Mouse (Mus musculus) retina, postnatal 1 day (tissue): ENCODE results near the gene BC100530.
"Not testable (repeated sequence)": the region's sequence is repeated elsewhere in the genome, so short reads cannot be mapped to it uniquely, and the experiment has no call there.

Source experiments
- DNase-seq: peaks from one replicate; pipeline ENCODE4 v3.0.0-alpha.2; 2012

BC100530 gene

GRCm38 (mm10) chr16:36367648-36368047, at the start of gene BC100530:
TSS of gene BC100530 (minus strand) at chr16:36367748.
- DNase-seq, result not testable (repeated sequence)

DNA sequence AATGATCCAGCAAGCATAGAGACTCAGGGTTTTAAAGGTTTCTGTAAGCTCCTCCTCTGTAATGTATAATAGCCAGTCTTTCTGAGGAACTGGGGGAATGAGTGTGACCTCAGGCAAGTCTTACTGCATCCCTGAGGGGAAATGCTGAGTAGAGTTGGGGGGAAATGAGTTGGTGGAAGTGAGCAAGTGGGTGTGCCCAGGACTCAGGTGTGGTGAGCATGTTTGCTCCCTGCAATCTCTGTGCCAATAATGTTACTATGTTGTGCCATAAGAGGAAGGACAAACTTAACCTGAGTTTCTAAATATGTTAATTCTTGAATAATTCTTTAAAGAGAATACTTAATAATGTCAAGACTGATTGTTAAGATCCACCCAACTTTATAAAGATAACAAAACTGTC, 40.8 kb upstream of the BC100530 start, which contains the start of gene Stfa2:
Gene Stfa2 (minus strand): TSS at position 101 of the 400 bp plus-strand sequence.
- no peak for DNase-seq

DNA sequence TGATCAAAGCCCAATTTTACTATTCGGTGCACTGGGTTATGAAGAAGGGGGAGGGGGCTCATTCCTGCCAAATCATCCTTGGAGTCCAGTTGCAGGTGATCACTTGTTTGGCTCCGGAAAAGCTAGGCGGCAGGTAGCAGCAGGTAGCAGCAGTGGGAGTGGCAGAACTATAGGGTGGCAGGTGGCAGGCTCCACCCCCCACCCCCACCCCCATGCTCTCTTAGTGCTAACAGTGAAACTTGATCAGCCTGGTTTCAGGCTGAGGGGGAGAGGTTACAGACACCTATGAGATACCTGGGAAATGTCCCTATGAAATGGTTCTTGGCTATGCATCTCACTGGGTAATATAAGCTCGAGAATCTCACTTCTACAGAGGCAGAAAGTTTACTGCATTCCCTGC, 21.5 kb upstream of the BC100530 start:
- DNase-seq, result no peak

GRCm38 (mm10) chr16:36337171-36337570, 30.4 kb downstream of the BC100530 start:
- DNase-seq, result peak; percentile 8

DNA sequence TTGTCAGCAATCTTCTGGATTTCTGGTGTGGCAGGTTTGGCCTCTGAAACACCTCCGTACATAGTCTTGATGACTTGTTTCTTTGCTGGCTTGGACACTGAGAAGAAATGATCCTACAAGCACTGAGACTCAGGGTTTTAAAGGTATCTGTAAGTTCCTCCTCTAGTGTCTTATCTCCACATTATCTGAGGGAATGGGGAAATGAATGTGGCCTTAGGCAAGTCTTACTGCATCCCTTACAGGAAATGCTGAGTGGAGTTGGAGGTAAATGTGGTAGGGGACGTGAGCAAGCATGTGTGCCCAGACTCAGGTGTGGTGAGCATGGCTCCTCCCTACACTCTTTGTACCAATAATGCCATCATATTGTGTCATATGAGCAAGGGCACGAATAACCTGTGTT, 33.3 kb downstream of the BC100530 start, which contains the start of gene BC117090:
Gene BC117090 (minus strand): TSS at position 101 of the 400 bp plus-strand sequence.
- no peak for DNase-seq

DNA sequence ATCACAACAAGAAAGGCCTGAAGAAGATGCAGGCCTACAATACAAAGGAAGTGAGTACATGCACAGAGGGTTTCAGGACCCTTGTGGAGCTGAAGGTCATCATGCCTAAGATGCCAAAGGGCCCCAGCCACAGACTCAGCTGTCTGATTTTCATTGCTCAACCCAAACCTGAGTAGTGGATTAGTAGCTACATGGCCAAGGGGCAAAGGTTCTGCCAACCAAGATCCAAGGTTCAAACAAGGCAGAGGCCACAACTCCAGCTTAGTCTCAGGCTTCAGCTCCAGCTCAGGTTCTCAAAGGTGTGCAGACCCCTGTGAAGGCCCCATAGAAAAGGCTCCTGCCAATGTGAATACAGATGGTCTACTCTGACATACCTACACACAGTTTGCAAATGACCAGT, 48.3 kb downstream of the BC100530 start:
- DNase-seq, result no peak

DNA sequence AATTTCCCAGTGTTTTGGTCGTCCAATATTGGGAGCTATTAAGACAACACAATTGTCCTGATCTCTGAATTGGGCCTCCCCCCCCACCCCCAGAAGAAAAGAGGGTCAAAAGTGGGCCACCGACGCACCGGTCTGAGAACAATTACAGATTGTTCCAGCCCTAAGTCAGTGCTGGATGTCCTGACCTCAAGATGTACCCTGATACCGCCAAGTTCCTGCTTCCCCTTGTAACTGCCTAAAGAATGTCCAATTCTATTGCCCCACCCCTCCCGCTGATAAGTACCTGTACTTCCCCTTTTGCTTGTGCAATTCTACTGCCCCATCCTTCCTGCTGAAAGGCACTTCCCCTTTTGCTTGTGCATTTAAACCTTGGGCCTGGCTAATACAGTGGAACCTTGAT, 51.4 kb downstream of the BC100530 start:
- DNase-seq, result not testable (repeated sequence)
